Mouse (Mus musculus) subcutaneous adipose tissue, adult 2 months (tissue): ENCODE data around the gene P2ry12. TPM values are rescaled to one million over a fixed set of nuclear protein-coding genes. Genes with fewer than 3 reads are reported as not detected.

Experiments
- polyA plus RNA-seq: library from polyadenylated mRNA; depleted of rRNA; stranded (reverse); fragments of >200 nt; gene quantifications from 2 replicates; pipeline ENCODE4 v1.2.3, GENCODE M21; 2012; ENCODE audit warnings: low replicate concordance; rRNA removed

The P2ry12 gene
- polyA plus RNA-seq = 4.2 and 7.3 TPM in 2 replicates

DNA sequence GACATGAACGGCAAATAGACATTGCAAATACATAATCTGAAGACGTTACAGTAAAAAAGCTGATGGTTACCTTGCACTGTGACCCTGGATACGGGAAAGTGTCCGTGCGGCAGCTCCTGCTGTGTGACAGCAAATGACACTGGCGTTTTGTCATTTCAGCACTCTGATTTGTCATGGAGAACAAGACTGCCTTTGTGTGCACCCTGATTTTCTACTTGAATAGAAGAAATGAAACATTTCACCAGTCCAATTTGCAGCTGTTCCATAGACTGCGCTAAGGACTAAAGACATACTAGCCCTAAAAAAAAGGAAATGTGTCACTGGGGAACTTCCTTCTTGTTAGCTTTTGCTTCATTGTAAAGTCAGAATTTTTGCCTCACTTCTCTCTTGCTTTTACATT, at the start of gene P2ry12:
Gene P2ry12 (minus strand): TSS at position 168 of the 400 bp plus-strand sequence.

GRCm38 (mm10) chr3:59210727-59211126, 51.9 kb downstream of the P2ry12 start, which contains the start of gene P2ry13:
Gene P2ry13, minus strand, starts transcription at chr3:59210882.

GRCm38 (mm10) chr3:59194938-59195337, 67.7 kb downstream of the P2ry12 start, which contains the start of gene Gpr87:
Gene Gpr87, minus strand, starts transcription at chr3:59195104.

Other genes with a start within 250 kb of the P2ry12 start
- gene Gpr171, start 161.1 kb downstream of the P2ry12 start, polyA plus RNA-seq = 0.21 and 1.0 TPM in 2 replicates
- 3.1 and 99.7 TPM in 2 replicates for gene P2ry14, start 109.3 kb downstream of the P2ry12 start, polyA plus RNA-seq
- gene Gpr87, start 67.8 kb downstream of the P2ry12 start, polyA plus RNA-seq = not detected in 2 replicates
- 1.1 and 3.8 TPM in 2 replicates for gene P2ry13, start 52.0 kb downstream of the P2ry12 start, polyA plus RNA-seq
- gene Igsf10, start 81.5 kb upstream of the P2ry12 start, polyA plus RNA-seq = 2.9 and 17.7 TPM in 2 replicates